Mouse (Mus musculus) heart, postnatal 10 days (tissue): ENCODE results near the gene Man1a. TPM values are rescaled to one million over a fixed set of nuclear protein-coding genes. Genes with fewer than 3 reads are reported as not detected.
A peak's percentile ranks its signal among the peaks of the same experiment; 100 is the strongest.

Experiments
- DNase-seq, 2 experiments: peaks; one replicate each; pipeline ENCODE4 v3.0.0; 2021
- intact Hi-C: fragments of 180-260 bp; cut with DNase I; formaldehyde crosslinking; loops from one replicate; pipeline ENCODE4 v1.15.1; 2025
- total RNA-seq, 2 experiments: library from RNA; stranded (reverse); gene quantifications; 2 replicates each; pipeline ENCODE4 v1.2.3; 2021

Man1a gene
- total RNA-seq, 2 experiments from 2014 or later: 25.7 to 28.1 TPM

GRCm38 (mm10) chr10:53929722-53930500 is 146.5 kb downstream of the Man1a start:
- intact Hi-C loops: no loop called here
- no peak for DNase-seq

- intact Hi-C loops: no loop called here
- peak; percentile 15 to 21 for DNase-seq
Observed at GRCm38 (mm10) chr10:53927904-53928303, 148.5 kb downstream of the Man1a start.

- peak; percentile 9 to 23 for DNase-seq
- intact Hi-C loops: no loop called here
Observed at GRCm38 (mm10) chr10:53925456-53925855, 151.0 kb downstream of the Man1a start.

- no peak for DNase-seq
- intact Hi-C loops: no loop called here
Observed at GRCm38 (mm10) chr10:53922236-53922635, 154.2 kb downstream of the Man1a start.

GRCm38 (mm10) chr10:53917517-53917916 is 158.9 kb downstream of the Man1a start:
- intact Hi-C loops: no loop called here

GRCm38 (mm10) chr10:53915719-53916118 is 160.7 kb downstream of the Man1a start:
- intact Hi-C loops: no loop called here
- DNase-seq: no peak

More at GRCm38 (mm10) chr10:53917517-53917916, 158.9 kb downstream of the Man1a start:
- DNase-seq: no peak

- intact Hi-C loops: no loop called here
Observed at GRCm38 (mm10) chr10:53914974-53915609, 161.3 kb downstream of the Man1a start.

GRCm38 (mm10) chr10:53913546-53914312 is 162.7 kb downstream of the Man1a start:
- intact Hi-C loops: no loop called here
- no peak for DNase-seq

More at GRCm38 (mm10) chr10:53914974-53915609, 161.3 kb downstream of the Man1a start:
- no peak for DNase-seq

GRCm38 (mm10) chr10:53889512-53889911 is 186.9 kb downstream of the Man1a start:
- intact Hi-C loops: no loop called here
- DNase-seq: no peak

GRCm38 (mm10) chr10:53888382-53889110 is 187.9 kb downstream of the Man1a start:
- DNase-seq: no peak
- intact Hi-C loops: no loop called here

GRCm38 (mm10) chr10:53886475-53886874 is 189.9 kb downstream of the Man1a start:
- DNase-seq: no peak
- intact Hi-C loops: no loop called here

GRCm38 (mm10) chr10:53881310-53881709 is 195.1 kb downstream of the Man1a start:
- DNase-seq: no peak
- intact Hi-C loops: no loop called here

- peak; percentile 44 to 50 for DNase-seq
- intact Hi-C loops: no loop called here
Observed at GRCm38 (mm10) chr10:53875896-53876295, 200.5 kb downstream of the Man1a start.

GRCm38 (mm10) chr10:53874191-53874590 is 202.2 kb downstream of the Man1a start:
- intact Hi-C loops: no loop called here
- no peak for DNase-seq

- DNase-seq: peak; percentile 76 to 82
- intact Hi-C loops: loop anchor here (1.0 to 5.0 kb wide), 2 partner anchors 214 to 1904 kb away; partner anchors contain the start of gene Man1a
Observed at GRCm38 (mm10) chr10:53863486-53864357, 212.7 kb downstream of the Man1a start.

- intact Hi-C loops: loop anchor here (5.0 kb wide), 1 partner anchor 217 kb away; the partner anchor contains the start of gene Man1a
- DNase-seq: no peak
Observed at GRCm38 (mm10) chr10:53859879-53860278, 216.5 kb downstream of the Man1a start.

- DNase-seq: no peak
- intact Hi-C loops: no loop called here
Observed at GRCm38 (mm10) chr10:53859224-53859623, 217.2 kb downstream of the Man1a start.
